Mouse (Mus musculus) heart, postnatal 14 days (tissue): ENCODE results near the gene Rmi2. TPM values are rescaled to one million over a fixed set of nuclear protein-coding genes. Genes with fewer than 3 reads are reported as not detected.

Experiments
- DNase-seq, 2 experiments: peaks; one replicate each; pipeline ENCODE4 v3.0.0; 2021 to 2022
- intact Hi-C: fragments of 180-260 bp; cut with DNase I; formaldehyde crosslinking; loops from one replicate; pipeline ENCODE4 v1.15.1; 2025
- total RNA-seq, 2 experiments: library from RNA; stranded (reverse); gene quantifications; 2 replicates each; pipeline ENCODE4 v1.2.3; 2021

Rmi2 gene
- total RNA-seq, 2 experiments from 2014 or later, result 0.55 to 1.4 TPM

DNA sequence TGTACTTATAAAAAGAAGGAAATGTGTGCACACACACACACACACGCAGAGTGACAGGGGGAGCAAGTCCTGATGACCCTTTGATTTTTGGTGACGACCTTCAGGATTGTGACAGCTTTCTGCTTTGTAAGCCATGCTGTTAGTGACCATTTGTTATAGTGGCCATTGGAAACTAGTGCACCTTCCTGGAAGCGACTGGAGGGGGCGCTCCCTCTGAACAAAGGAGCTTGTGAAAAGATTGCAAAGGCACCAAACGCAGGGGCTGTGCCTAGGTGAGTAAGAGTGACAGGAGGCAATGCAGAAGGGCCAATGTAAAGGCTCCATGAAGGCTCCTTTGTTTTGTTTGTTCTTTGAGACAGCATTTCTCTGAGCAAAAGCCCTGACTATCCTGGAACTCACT is 68.0 kb downstream of the Rmi2 start:
- DNase-seq, result no peak
- intact Hi-C loops, result no loop called here

DNA sequence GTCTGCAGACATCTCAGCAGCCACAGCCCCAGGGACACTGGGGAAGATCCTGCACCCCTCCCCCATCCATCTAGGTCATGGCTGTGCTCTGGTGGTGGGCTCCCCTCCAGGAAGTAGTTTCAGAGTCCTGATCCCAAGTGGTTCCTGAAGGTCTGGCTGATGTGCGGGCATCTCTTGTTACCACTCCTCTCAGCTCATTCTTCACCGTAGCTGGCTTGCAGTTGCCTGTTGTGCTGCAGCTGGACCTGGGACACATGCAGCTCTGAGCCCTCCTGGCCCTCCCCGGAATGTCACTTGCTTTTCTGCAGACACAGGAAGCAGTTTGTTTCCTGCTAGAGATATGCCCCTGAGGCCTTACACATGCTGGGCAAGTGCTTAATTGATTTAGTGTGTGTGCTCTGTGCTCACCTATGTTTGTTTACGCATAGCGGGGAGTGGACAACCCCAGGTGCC is 70.8 kb downstream of the Rmi2 start:
- DNase-seq, result peak in 1 of 2 experiments; percentile 7
- intact Hi-C loops, result no loop called here

GRCm38 (mm10) chr16:10910541-10910940 is 75.7 kb downstream of the Rmi2 start:
- intact Hi-C loops, result no loop called here
- DNase-seq, result no peak

DNA sequence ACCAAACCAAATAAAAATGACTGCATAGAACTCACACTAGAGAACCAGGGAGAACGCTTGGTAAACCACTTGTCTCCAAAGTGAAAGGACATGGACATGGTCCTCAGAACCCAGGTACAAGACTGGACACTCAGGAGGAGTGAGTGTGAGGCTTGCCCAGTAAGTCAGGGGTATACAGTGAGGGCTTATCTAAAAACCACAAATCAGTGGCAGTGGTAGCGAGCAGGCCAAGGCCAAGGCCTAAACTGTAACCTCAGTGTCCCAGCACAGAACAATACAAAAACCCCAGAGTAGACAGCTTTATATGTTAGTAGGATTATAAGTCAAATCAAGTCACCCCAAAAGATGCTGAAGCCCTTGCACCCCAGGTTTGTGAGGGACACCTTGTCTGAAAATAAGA is 76.2 kb downstream of the Rmi2 start:
- intact Hi-C loops, result no loop called here

DNA sequence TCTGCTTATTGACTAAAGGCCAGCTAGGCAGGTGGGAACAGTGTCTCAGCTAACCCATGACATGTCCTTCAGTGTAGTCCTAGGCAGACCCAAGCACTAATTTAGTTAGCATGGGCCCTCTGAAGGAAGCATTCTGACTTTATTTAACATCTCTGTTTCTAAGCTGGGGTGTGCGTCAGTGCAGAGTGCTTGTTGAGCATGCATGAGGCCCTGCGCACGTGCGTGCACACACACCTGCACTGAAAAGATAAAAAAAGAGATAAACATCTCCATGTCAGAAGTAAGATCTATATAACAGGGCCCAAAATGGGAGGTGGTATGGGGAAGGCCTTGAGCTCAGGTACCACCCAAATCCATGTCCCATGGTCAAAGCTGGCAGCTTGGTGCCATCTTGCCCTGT is 80.2 kb downstream of the Rmi2 start:
- DNase-seq, result no peak

More for the DNA sequence above, 76.2 kb downstream of the Rmi2 start:
- no peak for DNase-seq

DNA sequence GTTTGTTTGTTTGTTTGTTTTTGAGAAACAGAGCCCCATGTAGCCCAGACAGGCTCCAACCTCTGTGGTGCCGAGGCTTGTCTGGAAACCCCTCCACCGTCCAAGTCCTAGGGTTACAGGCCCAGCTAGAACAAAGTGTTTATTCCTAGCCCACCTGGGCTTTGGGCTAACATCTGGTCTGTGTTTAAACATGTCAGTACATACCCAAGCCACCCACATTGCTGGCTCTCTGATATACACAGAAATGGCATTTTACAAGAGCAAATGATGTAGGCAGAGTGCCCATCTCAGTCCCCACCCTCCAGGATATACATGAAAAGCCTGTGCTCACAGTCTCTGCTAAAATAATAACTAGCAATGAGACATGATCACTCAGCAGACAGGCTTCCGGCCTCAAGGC is 81.4 kb downstream of the Rmi2 start:
- DNase-seq, result no peak
- intact Hi-C loops, result no loop called here

More for the DNA sequence above, 80.2 kb downstream of the Rmi2 start:
- intact Hi-C loops, result no loop called here

DNA sequence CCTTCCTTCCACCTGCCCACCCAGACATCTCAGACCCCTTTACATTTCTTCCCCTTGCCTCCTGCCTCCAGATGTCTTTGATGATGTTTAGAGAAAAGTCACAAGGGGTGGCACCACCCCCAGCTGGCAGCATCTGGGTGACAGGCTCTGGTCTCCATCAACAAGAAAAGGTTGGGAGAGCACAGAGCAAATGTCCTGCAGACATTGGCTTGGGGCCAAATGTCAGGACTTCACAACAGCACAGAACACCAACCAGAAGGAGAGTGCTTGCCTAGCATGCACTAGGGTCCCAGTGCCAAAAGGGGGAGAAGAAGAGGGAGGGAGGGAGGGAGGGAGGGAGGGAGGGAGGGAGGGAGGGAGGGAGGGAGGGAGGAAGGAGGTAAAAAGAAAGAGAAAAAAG is 85.0 kb downstream of the Rmi2 start:
- DNase-seq, result peak in 1 of 2 experiments; percentile 7
- intact Hi-C loops, result no loop called here

DNA sequence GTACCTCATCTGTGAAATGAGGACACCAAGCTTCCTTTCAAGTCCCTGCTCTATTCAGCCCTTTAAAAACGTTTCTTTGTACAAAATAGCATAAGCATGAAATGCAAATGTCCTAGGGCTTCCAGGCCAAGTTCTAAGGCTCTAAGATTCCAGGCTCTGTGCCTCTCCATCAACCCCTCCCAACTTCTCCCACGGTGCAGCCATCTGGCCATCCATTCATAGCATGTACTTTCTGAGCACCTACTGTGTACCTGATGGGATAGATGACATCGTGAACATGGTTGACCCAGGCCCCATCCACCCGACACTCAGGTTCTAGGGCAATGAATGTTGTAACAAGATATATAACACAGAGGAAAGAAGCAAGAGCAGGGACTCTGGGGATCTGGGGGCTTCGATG is 88.7 kb downstream of the Rmi2 start:
- intact Hi-C loops, result no loop called here
- no peak for DNase-seq

GRCm38 (mm10) chr16:10925591-10926180 is 90.8 kb downstream of the Rmi2 start:
- peak; percentile 14 to 20 for DNase-seq
- intact Hi-C loops, result no loop called here

DNA sequence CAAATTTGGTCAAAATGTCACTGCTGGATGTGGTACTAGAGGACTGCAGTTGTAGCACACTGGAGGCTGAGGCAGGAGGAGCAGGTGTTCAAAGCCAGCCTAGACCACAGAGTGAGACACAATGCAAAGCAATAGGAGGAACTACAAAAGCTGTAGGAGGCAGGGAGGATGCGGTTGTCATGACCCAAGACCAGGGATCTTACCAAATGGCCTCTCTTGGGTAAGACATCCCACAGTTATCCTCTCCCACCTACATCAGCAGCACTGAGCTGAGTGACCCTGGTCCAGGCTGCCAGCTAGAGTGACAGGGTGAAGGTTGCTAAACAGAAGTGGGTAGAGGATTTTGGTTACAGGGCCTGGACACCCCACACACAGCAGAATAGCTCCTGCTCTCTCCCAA is 92.2 kb downstream of the Rmi2 start:
- intact Hi-C loops, result no loop called here
- DNase-seq, result no peak

DNA sequence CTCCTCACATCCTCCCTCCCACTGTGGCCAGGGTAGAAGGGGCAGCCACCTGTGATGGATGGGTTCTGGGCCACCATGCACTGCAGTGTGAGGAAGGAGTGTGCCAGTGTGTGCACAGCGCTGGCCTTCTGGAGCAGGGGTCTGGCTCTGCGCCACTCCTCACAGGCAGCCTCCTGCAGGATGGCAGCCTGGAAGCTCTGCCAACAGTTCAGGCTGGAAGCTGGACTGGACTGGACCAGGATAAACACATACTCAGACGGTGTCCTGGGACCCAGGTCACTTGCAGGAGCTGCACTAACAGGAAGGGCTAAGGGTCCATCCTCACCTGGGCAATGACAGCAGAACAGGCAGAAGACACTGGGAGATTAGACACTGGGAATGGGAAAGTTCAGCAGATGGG is 98.5 kb downstream of the Rmi2 start:
- no peak for DNase-seq
- intact Hi-C loops, result no loop called here

DNA sequence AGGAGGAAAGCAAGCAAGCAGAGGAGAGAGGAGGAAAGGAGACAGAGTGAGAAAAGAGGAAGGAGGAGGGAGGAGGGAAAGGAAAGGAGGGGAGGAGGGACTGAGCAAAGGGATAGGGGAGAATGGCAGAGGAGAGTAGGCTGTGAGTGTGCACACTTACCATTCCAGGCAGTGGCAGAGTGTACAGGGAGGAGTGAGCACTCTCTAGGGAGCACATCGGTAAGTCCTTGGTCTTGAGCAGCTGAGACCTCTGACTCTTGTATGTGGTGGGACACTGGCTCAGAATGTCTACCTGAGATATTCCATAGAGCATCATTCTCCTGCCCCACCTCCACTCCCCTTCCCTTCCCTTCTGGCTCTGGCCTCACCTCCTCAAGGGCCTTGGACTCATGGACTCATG is 99.2 kb downstream of the Rmi2 start:
- DNase-seq, result no peak
- intact Hi-C loops, result no loop called here

- intact Hi-C loops, result no loop called here
- DNase-seq, result no peak
Measured at GRCm38 (mm10) chr16:10936700-10937319, 102.0 kb downstream of the Rmi2 start.

- intact Hi-C loops, result no loop called here
- no peak for DNase-seq
Measured at GRCm38 (mm10) chr16:10937497-10937896, 102.6 kb downstream of the Rmi2 start.

GRCm38 (mm10) chr16:10939932-10940331 is 105.1 kb downstream of the Rmi2 start:
- no peak for DNase-seq
- intact Hi-C loops, result loop anchor here (10.0 kb wide), 1 partner anchor 165 kb away; no protein-coding TSS in a partner anchor

DNA sequence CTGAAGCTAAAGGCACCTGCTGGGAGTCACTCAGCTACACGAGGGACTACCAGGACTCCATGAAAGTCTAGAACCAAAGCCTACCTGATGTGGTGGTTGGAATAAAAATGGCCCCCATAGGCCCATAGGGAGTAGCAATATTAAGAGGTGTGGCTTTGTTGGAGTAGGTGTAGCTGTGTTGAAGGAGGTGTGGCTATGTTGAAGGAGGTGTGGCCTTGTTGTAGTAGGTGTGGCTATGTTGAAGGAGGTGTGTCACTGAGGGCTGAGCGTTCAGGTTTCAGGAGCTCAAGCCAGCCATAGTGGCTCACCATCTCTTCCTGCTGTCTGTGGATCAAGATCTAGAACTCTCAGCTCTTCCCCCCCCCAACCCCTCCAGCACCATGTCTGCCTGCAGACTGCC is 105.8 kb downstream of the Rmi2 start:
- DNase-seq, result no peak
- intact Hi-C loops, result loop anchor here (10.0 kb wide), 1 partner anchor 164 kb away; no protein-coding TSS in a partner anchor

Other genes starting within 250 kb of the Rmi2 start
- gene Socs1, start 49.5 kb upstream of the Rmi2 start, total RNA-seq, result 1 to 10 TPM in 1 of 2 experiments, under 1 TPM in 1; 0.84 to 1.9 TPM
- not detected for gene Tnp2, start 46.4 kb upstream of the Rmi2 start, total RNA-seq
- gene Prm3, start 44.1 kb upstream of the Rmi2 start, total RNA-seq, result not detected
- not detected for gene Prm2, start 38.9 kb upstream of the Rmi2 start, total RNA-seq
- not detected for gene Prm1, start 29.2 kb upstream of the Rmi2 start, total RNA-seq
- gene Gm11172, start 22.1 kb upstream of the Rmi2 start, total RNA-seq, result not detected
- gene Snn, start 225.9 kb downstream of the Rmi2 start, total RNA-seq, result 10 to 100 TPM; 33.5 to 37.4 TPM
- gene Litaf, start 231.1 kb downstream of the Rmi2 start, total RNA-seq, result 10 to 100 TPM; 29.5 to 30.6 TPM